17 mouse cellular contexts compared by ENCODE assay signal in the genomic region with DNA sequence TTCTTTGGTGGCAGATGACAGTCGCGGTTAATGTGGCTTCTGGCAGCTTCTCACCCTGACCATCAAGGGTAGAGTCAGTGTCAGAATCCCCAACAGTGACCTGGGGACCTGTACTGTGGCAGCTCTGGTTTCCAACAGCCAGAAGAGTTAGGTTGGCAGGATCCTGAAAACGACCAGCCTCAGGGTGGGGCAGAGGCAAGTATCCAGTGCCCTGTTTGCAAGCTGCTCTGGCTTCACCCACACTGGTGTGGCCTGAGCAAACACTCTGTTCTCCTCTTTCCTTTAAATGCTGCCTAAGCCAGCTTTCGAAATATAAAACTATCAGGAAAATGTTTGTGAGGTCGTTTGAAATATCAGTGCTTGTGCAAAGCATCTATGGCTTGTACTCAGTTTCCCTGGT. TPM values are rescaled to one million over a fixed set of nuclear protein-coding genes. Genes with fewer than 3 reads are reported as not detected.
"Had no signal": no experiment of that assay in that cellular context is flagged by ENCODE, and none has a peak within 500 bp of the region (broad histone marks: within the 10 kb centered on the region; RNA-seq: fewer than 3 reads in every experiment).

No protein-coding gene starts in this region.

- H3K9ac ChIP-seq: liver, embryonic 13.5 days; liver, embryonic 15.5 days; liver, postnatal 0 days; lung, embryonic 14.5 days; midbrain, embryonic 13.5 days; midbrain, embryonic 15.5 days; neural tube, embryonic 12.5 days; stomach, embryonic 15.5 days had no signal

- H3K9me3 ChIP-seq: liver, embryonic 13.5 days; liver, embryonic 15.5 days; midbrain, embryonic 13.5 days; midbrain, embryonic 15.5 days; neural tube, embryonic 12.5 days; stomach, embryonic 15.5 days had no signal

- H3K4me3 ChIP-seq: liver, embryonic 13.5 days; liver, embryonic 15.5 days; megakaryocyte, embryonic 14.5 days; midbrain, embryonic 13.5 days; midbrain, embryonic 15.5 days; neural tube, embryonic 12.5 days; stomach, embryonic 15.5 days had no signal

- DNase-seq: liver, embryonic 13.5 days; liver, postnatal 0 days; lung, embryonic 14.5 days; right cerebral cortex, postnatal 14 days; thymus, adult 18-20 months; thymus, postnatal 14 days; thymus, postnatal 36 days had no signal

- H3K27ac ChIP-seq: liver, embryonic 13.5 days; liver, embryonic 15.5 days; macrophage; midbrain, embryonic 13.5 days; midbrain, embryonic 15.5 days; neural tube, embryonic 12.5 days; stomach, embryonic 15.5 days had no signal

- H3K27me3 ChIP-seq: liver, embryonic 13.5 days; liver, embryonic 15.5 days; megakaryocyte, embryonic 14.5 days; midbrain, embryonic 13.5 days; midbrain, embryonic 15.5 days; neural tube, embryonic 12.5 days; stomach, embryonic 15.5 days had no signal

- H3K4me2 ChIP-seq: liver, embryonic 11.5 days; liver, embryonic 13.5 days; liver, embryonic 15.5 days; lung, embryonic 14.5 days; midbrain, embryonic 11.5 days; midbrain, embryonic 13.5 days; midbrain, embryonic 15.5 days; neural tube, embryonic 12.5 days; stomach, embryonic 15.5 days had no signal

- ATAC-seq: liver, postnatal 0 days; midbrain, embryonic 13.5 days; midbrain, embryonic 15.5 days had no signal

- H3K4me1 ChIP-seq: liver, embryonic 13.5 days; liver, embryonic 15.5 days; midbrain, embryonic 13.5 days; midbrain, embryonic 15.5 days; neural tube, embryonic 12.5 days; stomach, embryonic 15.5 days had no signal

RNA-seq across cellular contexts. Expression of a gene that starts 6.7 kb away (rescaled TPM):
- polyA plus RNA-seq: liver, postnatal 0 days had no signal

RNA-seq across cellular contexts. Expression of a gene that starts 25.2 kb away (rescaled TPM):
- polyA plus RNA-seq: liver, embryonic 15.5 days; liver, postnatal 0 days; macrophage; spleen, adult 2 months had no signal
